Mouse (Mus musculus): Measurements from ENCODE around the gene Irf3. TPM values are rescaled to one million over a fixed set of nuclear protein-coding genes. Genes with fewer than 3 reads are reported as not detected.

The Irf3 gene
- polyA plus RNA-seq (2017; shearing (Covaris generic)), result 100 to 1,000 TPM; 173 to 194 TPM

DNA sequence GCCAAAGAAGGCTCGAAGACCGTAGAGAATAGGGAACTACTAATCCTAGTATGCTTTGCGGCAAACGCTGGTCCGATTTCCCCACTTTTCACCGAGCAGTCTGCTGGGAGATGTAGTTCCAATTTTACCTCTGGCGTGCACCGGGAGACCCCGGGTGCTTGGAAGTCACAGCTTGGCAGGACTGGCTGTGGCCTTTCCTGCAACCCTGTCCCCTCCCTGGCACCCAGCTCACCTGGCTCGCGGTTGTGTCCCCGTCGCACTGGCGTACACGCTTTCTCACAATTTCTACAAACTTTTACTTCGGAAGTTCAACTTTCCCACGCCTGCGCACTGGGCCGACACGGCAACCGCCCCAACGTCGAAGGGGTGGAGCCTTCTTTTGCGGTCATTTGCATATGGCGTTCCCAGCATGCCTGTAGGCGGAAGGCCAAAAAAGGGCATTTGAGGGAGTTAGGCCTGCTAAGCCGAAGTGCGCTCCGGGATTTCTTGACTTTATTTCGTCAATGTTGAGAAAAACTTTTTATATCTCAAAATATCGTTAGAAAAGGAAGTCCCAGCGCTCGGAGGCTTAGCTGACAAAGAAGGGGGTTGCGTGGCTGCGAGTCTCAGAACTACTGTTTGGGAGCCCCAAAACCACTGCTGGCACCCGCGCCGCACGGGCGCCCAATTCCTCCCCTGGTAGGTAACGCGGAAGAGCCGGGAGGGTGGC, at the start of gene Irf3:
Gene Irf3 (plus strand): TSS at position 418 of the 709 bp plus-strand sequence.

DNA sequence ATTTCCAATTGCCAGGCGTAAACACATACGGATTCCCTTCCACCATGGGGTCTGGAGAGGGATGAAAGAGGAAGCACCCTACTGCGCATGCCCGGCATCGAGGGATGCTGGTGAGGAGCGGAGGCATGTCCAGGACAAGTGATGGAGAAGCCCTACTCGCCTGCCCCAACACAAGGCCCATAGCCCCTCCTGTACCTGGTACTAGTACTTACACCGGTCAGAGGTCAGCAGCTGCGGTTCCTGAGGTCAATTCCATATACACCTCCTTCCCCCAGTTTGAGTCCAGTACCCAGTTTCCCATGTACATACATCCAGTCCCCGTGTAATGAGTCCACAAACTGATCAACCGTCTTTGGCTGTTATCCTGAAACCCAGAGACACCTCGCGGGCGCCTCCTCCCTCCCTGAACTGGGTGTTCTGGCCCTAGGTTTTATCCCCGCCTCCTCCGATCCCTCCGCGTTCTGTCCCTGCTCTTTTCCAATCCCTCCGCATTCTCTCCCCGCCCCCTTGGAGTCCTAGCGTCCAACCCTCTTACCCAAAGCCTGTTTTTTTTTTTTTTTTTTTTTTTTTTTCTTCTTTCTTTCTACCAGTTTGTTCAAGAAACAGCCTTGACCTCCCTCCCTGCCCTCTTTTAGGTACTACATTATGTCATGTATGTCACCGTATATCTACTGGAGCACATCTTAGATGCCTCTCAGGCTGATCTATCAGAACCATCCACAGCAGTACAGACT, 22.9 kb upstream of the Irf3 start, which contains the start of gene Cpt1c:
Gene Cpt1c (minus strand): TSS at position 469 of the 734 bp plus-strand sequence.

DNA sequence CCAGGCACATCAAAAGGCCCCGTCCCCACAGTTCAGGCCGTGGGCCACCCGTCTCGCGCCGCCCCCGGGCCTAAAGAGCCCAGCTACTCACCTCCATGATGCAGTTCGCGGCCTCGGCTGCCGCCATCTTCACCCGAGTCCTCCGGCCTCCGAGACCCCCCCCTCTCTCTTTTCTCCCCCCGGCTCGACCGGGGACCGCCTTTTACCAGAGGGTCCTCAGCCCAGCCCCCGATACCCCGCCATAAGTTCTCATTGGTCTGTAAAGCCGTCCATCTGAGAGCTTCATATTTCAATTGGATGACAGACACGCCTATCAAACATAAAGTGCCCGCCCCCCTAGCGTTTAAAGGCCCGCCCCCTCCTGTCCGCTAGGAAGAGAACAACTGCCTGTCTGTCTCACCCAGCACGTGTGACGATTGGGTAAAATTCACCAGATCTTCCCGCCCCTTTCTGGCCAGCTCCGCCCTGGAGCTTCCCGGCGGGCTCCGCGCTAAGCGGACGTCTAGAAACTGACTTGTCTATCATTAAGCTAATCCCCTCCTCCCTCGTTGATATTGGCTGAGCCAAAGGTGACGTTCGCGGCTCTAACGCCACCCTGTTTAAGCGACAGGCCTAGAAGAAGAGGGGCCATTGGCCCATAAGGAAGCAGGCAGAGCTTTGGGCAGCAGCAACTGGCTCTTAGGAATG, 11.1 kb upstream of the Irf3 start, which contains the start of gene Prmt1:
Gene Prmt1 (minus strand): TSS at position 377 of the 687 bp plus-strand sequence.

DNA sequence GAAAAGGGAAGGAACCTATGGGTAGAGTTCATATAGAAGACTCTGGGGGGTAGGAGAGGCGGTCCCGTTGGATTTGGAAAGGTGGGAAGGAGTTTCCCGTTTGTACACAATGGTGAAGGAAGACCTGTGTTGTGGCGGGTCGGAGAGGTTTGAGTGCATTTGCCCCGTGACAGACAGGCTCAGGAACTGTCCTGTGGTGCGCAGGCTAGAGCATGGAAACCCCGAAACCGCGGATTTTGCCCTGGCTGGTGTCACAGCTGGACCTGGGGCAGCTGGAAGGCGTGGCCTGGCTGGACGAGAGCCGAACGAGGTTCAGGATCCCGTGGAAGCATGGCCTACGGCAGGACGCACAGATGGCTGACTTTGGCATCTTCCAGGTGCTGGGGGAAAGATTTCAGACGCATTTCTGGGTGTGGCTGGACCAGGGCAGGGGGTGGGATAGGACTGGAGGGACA, 1.1 kb downstream of the Irf3 start, which contains the start of gene Bcl2l12:
Gene Bcl2l12 (minus strand): TSS at position 212 of the 455 bp plus-strand sequence.

DNA sequence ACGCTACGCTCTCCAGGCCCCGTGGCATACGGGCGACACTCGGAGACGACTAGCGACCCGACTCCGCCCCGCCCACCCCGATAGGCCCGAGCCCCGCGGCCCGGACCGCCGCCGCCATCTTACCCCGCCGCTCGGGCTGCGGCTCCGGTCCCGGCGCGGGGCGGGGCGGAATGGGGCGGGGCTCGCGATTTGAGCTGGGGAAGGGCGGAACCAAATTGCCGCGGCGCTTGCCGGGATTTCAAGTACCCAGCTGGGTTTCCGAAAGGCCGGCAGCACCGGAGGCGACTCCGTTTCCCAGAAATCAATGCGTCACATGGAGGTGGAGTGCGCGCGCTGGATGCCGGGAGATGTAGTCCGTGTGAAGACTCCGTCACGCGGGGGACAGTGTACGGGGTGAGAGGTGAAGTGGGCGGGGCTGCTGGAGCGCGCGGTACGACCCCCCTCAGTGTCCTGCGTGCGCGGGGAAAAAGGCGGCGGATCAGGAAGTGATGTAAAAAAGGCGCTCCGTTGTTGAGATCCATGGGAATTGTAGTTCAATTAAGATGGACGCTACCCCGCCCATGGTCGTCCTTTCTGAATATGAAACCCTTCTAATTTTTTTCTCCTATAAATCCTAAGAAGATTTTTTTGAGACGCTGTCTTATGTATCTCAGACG, 18.6 kb downstream of the Irf3 start, which contains the start of gene Scaf1:
Gene Scaf1 (minus strand): TSS at position 407 of the 656 bp plus-strand sequence.

DNA sequence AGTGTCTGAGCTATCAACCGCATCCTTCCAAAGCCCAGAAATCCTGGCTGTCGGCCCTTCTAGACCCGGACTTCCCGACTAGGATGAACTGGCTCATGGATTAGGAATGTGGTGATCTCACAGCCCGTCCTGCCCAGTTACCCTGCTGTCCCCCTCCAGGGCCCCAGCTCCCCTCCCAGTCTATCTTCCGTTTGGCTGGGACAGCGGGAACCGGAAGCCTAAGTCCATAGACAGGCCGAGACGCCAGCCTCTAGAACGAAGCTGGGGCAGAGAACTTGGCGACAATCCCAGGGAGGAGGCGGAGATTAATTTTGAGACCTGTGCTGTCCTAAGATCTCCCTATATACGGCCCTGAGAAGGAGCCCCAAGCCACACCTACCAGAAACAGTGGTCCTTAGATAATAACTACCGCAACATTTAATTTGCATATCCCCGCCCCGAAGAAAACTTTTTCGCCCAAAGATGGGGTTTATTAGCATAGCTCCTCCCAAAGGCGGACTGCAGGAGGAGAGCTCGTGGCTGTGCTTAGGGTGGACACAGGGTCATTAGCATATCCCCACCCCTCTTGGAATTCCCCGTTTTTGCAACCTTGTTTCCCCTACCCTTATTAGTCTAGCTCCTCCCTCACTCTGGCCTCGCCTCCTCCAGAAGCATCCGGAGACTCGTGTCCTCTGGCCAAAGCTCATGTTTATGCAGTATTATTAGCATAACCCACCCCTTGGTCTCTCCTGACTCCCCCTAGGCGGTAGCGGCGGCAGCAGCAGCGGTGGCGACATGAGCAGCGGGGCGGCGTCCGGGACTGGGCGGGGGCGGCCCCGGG, 20.0 kb downstream of the Irf3 start, which contains the start of gene Rras:
Gene Rras (plus strand): TSS at position 720 of the 820 bp plus-strand sequence.

Other genes with a start within 250 kb of the Irf3 start
- gene Vrk3, start 249.2 kb upstream of the Irf3 start, polyA plus RNA-seq (2017; shearing (Covaris generic)), result 10 to 100 TPM; 90.6 to 99.8 TPM
- gene Zfp473, start 246.6 kb upstream of the Irf3 start, polyA plus RNA-seq (2017; shearing (Covaris generic)), result under 1 TPM; 0.38 to 0.87 TPM
- 10 to 100 TPM; 43.6 to 48.6 TPM for gene Nup62, start 181.6 kb upstream of the Irf3 start, polyA plus RNA-seq (2017; shearing (Covaris generic))
- gene Il4i1, start 181.3 kb upstream of the Irf3 start, polyA plus RNA-seq (2017; shearing (Covaris generic)), result 1 to 10 TPM; 1.6 to 5.2 TPM
- gene Atf5, start 181.0 kb upstream of the Irf3 start, polyA plus RNA-seq (2017; shearing (Covaris generic)), result under 1 TPM; 0.32 to 0.52 TPM
- 10 to 100 TPM; 18.0 to 26.0 TPM for gene Akt1s1, start 148.7 kb upstream of the Irf3 start, polyA plus RNA-seq (2017; shearing (Covaris generic))
- gene Tbc1d17, start 148.6 kb upstream of the Irf3 start, polyA plus RNA-seq (2017; shearing (Covaris generic)), result 10 to 100 TPM; 59.0 to 77.7 TPM
- gene Pnkp, start 140.5 kb upstream of the Irf3 start, polyA plus RNA-seq (2017; shearing (Covaris generic)), result 10 to 100 TPM; 68.0 to 97.8 TPM
- gene Ptov1, start 127.9 kb upstream of the Irf3 start, polyA plus RNA-seq (2017; shearing (Covaris generic)), result 10 to 100 TPM; 19.1 to 21.8 TPM
- 10 to 100 TPM; 53.6 TPM for gene Med25, start 104.9 kb upstream of the Irf3 start, polyA plus RNA-seq (2017; shearing (Covaris generic))
- gene Fuz, start 101.6 kb upstream of the Irf3 start, polyA plus RNA-seq (2017; shearing (Covaris generic)), result 10 to 100 TPM; 28.0 to 39.1 TPM
- 10 to 100 TPM; 49.1 to 61.7 TPM for gene Ap2a1, start 68.2 kb upstream of the Irf3 start, polyA plus RNA-seq (2017; shearing (Covaris generic))
- under 1 TPM; 0.14 to 0.18 TPM for gene Tsks, start 54.4 kb upstream of the Irf3 start, polyA plus RNA-seq (2017; shearing (Covaris generic))
- under 1 TPM; 0.28 to 0.44 TPM for gene Cpt1c, start 22.8 kb upstream of the Irf3 start, polyA plus RNA-seq (2017; shearing (Covaris generic))
- gene Prmt1, start 11.1 kb upstream of the Irf3 start, polyA plus RNA-seq (2017; shearing (Covaris generic)), result 100 to 1,000 TPM; 138 to 219 TPM
- 10 to 100 TPM; 24.3 to 26.9 TPM for gene Bcl2l12, start 1.1 kb downstream of the Irf3 start, polyA plus RNA-seq (2017; shearing (Covaris generic))
- 10 to 100 TPM; 30.1 to 38.3 TPM for gene Scaf1, start 18.7 kb downstream of the Irf3 start, polyA plus RNA-seq (2017; shearing (Covaris generic))
- gene Rras, start 20.3 kb downstream of the Irf3 start, polyA plus RNA-seq (2017; shearing (Covaris generic)), result 10 to 100 TPM; 21.5 to 34.7 TPM
- gene Prr12, start 55.2 kb downstream of the Irf3 start, polyA plus RNA-seq (2017; shearing (Covaris generic)), result 1 to 10 TPM; 3.3 to 6.1 TPM
- 100 to 1,000 TPM; 130 to 137 TPM for gene Nosip, start 64.8 kb downstream of the Irf3 start, polyA plus RNA-seq (2017; shearing (Covaris generic))
- gene Prrg2, start 65.0 kb downstream of the Irf3 start, polyA plus RNA-seq (2017; shearing (Covaris generic)), result 1 to 10 TPM; 1.9 to 2.7 TPM
- gene Rcn3, start 94.6 kb downstream of the Irf3 start, polyA plus RNA-seq (2017; shearing (Covaris generic)), result 10 to 100 TPM in 1 of 2 experiments, 1 to 10 TPM in 1; 5.2 to 16.8 TPM
- gene Fcgrt, start 106.2 kb downstream of the Irf3 start, polyA plus RNA-seq (2017; shearing (Covaris generic)), result 10 to 100 TPM in 1 of 2 experiments, 1 to 10 TPM in 1; 1.6 to 18.5 TPM
- gene Rps11, start 126.8 kb downstream of the Irf3 start, polyA plus RNA-seq (2017; shearing (Covaris generic)), result 1,000 to 10,000 TPM; 2,309 to 3,648 TPM
- gene Rpl13a, start 131.1 kb downstream of the Irf3 start, polyA plus RNA-seq (2017; shearing (Covaris generic)), result 1,000 to 10,000 TPM; 2,307 to 3,859 TPM
- gene Gm45713, start 138.6 kb downstream of the Irf3 start, polyA plus RNA-seq (2017; shearing (Covaris generic)), result not detected
- gene Flt3l, start 138.8 kb downstream of the Irf3 start, polyA plus RNA-seq (2017; shearing (Covaris generic)), result 100 to 1,000 TPM; 263 to 410 TPM
- gene Pih1d1, start 156.7 kb downstream of the Irf3 start, polyA plus RNA-seq (2017; shearing (Covaris generic)), result 10 to 100 TPM; 57.0 to 66.8 TPM
- 10 to 100 TPM; 41.4 to 60.4 TPM for gene Aldh16a1, start 156.9 kb downstream of the Irf3 start, polyA plus RNA-seq (2017; shearing (Covaris generic))
- under 1 TPM; 0.45 to 0.72 TPM for gene Slc17a7, start 166.3 kb downstream of the Irf3 start, polyA plus RNA-seq (2017; shearing (Covaris generic))
- not detected for gene Gfy, start 181.9 kb downstream of the Irf3 start, polyA plus RNA-seq (2017; shearing (Covaris generic))
- gene Pth2, start 183.3 kb downstream of the Irf3 start, polyA plus RNA-seq (2017; shearing (Covaris generic)), result not detected
- gene Ccdc155, start 207.2 kb downstream of the Irf3 start, polyA plus RNA-seq (2017; shearing (Covaris generic)), result under 1 TPM; 0.07 to 0.10 TPM
- 10 to 100 TPM in 1 of 2 experiments, 1 to 10 TPM in 1; 9.8 to 26.8 TPM for gene Dkkl1, start 214.5 kb downstream of the Irf3 start, polyA plus RNA-seq (2017; shearing (Covaris generic))
- 1 to 10 TPM; 2.6 to 4.0 TPM for gene Tead2, start 218.1 kb downstream of the Irf3 start, polyA plus RNA-seq (2017; shearing (Covaris generic))
- gene Cd37, start 241.5 kb downstream of the Irf3 start, polyA plus RNA-seq (2017; shearing (Covaris generic)), result 100 to 1,000 TPM; 461 to 714 TPM
- under 1 TPM in 1 of 2 experiments, not detected in 1; 0.20 TPM for gene Slc6a16, start 243.4 kb downstream of the Irf3 start, polyA plus RNA-seq (2017; shearing (Covaris generic))